Mouse (Mus musculus) neural tube, embryonic 11.5 days (tissue): Measurements from ENCODE around the gene Fam184b. TPM values are rescaled to one million over a fixed set of nuclear protein-coding genes. Genes with fewer than 3 reads are reported as not detected.

Experiments
- ATAC-seq: fragments of 200-750 bp; cut with Nextera tagmentation; 2 replicates; pipeline ENCODE4 v1.8.0; 2017; ENCODE audit warnings: moderate number of reproducible peaks, mild to moderate bottlenecking, moderate TSS enrichment, moderate library complexity; ENCODE audit not compliant: insufficient read depth, low FRiP score, low TSS enrichment
- DNase-seq: peaks from one replicate; pipeline ENCODE4 v3.0.0-alpha.2; 2015; ENCODE audit warnings: low spot score
- H3K27ac ChIP-seq: fragments of 300-500 bp; sonication (generic); 2 replicates; pipeline ENCODE4 v1.5.1; 2014; ENCODE audit warnings: low read depth, mild to moderate bottlenecking, low read length
- H3K27me3 ChIP-seq: fragments of 300-500 bp; sonication (generic); 2 replicates; pipeline ENCODE4 v1.6.1; 2014; ENCODE audit warnings: mild to moderate bottlenecking, low read length, mixed read lengths; ENCODE audit not compliant: control insufficient read depth, insufficient read depth
- H3K36me3 ChIP-seq: fragments of 300-500 bp; sonication (generic); 2 replicates; pipeline ENCODE4 v1.6.1; 2014; ENCODE audit warnings: mild to moderate bottlenecking, low read length, moderate library complexity, mixed read lengths; ENCODE audit not compliant: control insufficient read depth, insufficient read depth
- H3K4me1 ChIP-seq: fragments of 300-500 bp; sonication (generic); 2 replicates; pipeline ENCODE4 v1.6.1; 2014; ENCODE audit warnings: low read length, mixed read lengths; ENCODE audit not compliant: control insufficient read depth, insufficient read depth
- H3K4me2 ChIP-seq: fragments of 300-500 bp; sonication (generic); 2 replicates; pipeline ENCODE4 v1.6.1; 2014; ENCODE audit warnings: low read depth, mild to moderate bottlenecking, moderate library complexity
- H3K4me3 ChIP-seq: fragments of 300-500 bp; sonication (generic); 2 replicates; pipeline ENCODE4 v1.5.1; 2014; ENCODE audit warnings: low read depth, low read length
- H3K9ac ChIP-seq: fragments of 300-500 bp; sonication (generic); 2 replicates; pipeline ENCODE4 v1.6.1; 2014; ENCODE audit warnings: mild to moderate bottlenecking, low read length
- H3K9me3 ChIP-seq: fragments of 300-500 bp; sonication (generic); 2 replicates; pipeline ENCODE4 v1.6.1; 2016; ENCODE audit warnings: low read length; ENCODE audit not compliant: control insufficient read depth
- WGBS: fragments of 180-500 bp; shearing (Covaris S2); extraction: QIAGEN DNeasy Blood & Tissue Kit; methylation state at CpG from one replicate; pipeline ENCODE4 v1.1.7; 2014; 5-methylcytosine and 5-hydroxymethylcytosine counted together
- polyA plus RNA-seq: library from polyadenylated mRNA; unstranded; fragments of >200 nt; fragmentation: Nextera tagmentation; extraction: Ambion mirVana; gene quantifications from 2 replicates; pipeline ENCODE4 v1.2.1, GENCODE M21; 2014

Gene Fam184b
- 1.3 and 1.9 TPM in 2 replicates for polyA plus RNA-seq

DNA sequence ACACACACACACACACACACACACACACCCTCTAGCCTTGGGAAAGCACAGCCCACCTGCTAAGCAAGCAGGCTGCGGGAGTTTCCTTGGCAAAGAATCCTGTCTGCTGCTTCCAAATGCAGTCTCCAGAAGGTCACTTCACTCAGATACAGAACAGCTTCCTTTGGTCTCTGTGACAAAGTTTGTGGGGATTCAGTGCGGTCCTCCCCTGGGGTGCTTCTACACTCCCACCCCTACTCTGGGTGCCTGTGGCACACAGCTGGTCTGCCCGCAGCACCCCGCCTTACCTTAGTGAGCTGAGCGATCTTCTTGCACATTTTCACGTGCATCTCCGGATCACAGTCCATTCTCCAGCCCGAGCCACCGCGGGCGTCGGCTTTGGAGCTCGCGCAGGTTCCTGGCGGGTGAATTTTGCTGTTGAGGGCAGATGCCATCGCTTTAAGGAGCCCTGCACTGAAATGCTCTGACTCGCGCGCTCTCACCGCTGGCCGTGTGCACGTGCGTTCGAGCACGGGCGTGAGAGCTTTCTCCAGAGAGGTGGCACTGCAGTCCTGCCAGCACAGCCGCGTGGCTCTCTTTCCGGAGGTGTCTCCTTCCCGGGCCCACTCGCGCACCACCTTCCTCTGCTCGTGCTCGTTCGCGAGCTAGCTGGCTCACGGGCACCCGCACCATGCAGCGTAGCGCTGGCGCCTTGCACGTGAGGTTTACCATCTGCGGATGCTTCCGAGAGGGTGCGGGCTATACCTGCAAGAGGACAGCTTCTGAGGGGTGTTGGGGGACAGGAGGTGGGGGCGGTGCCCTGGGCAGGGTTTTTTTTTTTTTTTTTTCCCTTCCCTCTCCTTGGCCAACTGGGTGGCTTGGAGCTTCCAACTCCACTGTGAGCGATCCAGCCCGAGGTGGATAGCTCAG is at the start of gene Fam184b:
Gene Fam184b, minus strand, starts transcription at position 809 of the 909 bp plus-strand sequence.
- peak; percentile 72 for ATAC-seq
- WGBS = under 1% methylated on average over 48 of the region's 48 CpGs

DNA sequence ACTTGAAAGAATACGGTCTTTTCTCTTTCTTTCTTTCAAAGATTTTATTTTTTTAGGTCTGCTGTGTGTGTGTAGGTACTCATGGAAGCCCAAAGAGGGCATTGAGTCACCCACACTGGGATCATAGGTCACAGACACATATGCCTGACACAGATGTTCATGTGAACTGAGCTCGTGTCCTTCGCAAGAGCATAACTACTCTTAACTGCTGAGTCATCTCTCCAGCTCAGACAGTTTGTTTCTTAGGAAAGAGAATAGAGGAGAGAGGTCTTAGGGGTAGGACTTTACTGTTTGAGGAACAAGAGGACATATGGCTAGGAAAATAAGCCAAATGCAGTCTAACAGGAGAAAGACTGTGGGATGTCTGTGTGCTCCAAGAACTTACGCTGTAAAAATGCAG is 49.7 kb upstream of the Fam184b start:
- H3K9me3 ChIP-seq = no peaks in the 10 kb centered on the region
- no peaks in the 10 kb centered on the region for H3K27me3 ChIP-seq
- DNase-seq = no peak
- H3K4me3 ChIP-seq = no peak overlapping the region
- no peak overlapping the region for H3K4me2 ChIP-seq
- 81% methylated on average over 4 of the region's 4 CpGs for WGBS
- H3K36me3 ChIP-seq = no peaks in the 10 kb centered on the region
- H3K4me1 ChIP-seq = no peaks in the 10 kb centered on the region
- no peak overlapping the region for H3K27ac ChIP-seq
- no peak overlapping the region for H3K9ac ChIP-seq
- no peak for ATAC-seq

More for the DNA sequence above, at the start of gene Fam184b:
- Histone ChIP-seq H3K36me3 (no peaks in the 10 kb centered on the region), H3K4me1 (peaks cover 3% of the 10 kb centered on the region; the same call in 1 of the 2 replicates), H3K4me3 (peak within 1 kb of the TSS; percentile 62), H3K9me3 (no peaks in the 10 kb centered on the region), H3K4me2 (peak within 1 kb of the TSS; percentile 95), H3K27me3 (no peaks in the 10 kb centered on the region), H3K9ac (peak within 1 kb of the TSS; percentile 63), H3K27ac (no peak within 1 kb of the TSS)
- peak; percentile 73 for DNase-seq

DNA sequence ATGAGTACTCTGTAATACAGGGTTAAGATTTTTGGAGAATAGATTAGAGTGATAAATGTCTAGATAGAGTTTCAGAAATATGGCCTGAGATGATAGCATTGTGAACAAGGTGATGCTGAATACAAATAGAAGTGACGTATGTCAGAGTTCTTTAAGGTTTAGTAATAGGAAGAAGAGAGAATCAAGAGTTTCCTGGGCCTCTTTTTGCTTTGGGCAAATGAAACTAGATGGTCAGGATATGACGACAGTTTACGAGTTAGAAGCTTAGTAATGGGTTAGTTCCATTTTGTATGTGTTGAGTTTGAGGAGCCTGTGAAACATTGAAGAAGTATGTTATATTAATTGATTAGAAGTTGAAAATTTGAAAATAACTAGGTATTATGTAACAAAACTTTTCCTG is 46.8 kb upstream of the Fam184b start:
- H3K36me3 ChIP-seq = no peaks in the 10 kb centered on the region
- no peak overlapping the region for H3K9ac ChIP-seq
- 99% methylated on average over 3 of the region's 3 CpGs for WGBS
- H3K4me2 ChIP-seq = no peak overlapping the region
- H3K9me3 ChIP-seq = no peaks in the 10 kb centered on the region
- no peak for DNase-seq
- no peaks in the 10 kb centered on the region for H3K27me3 ChIP-seq
- H3K4me3 ChIP-seq = no peak overlapping the region
- no peaks in the 10 kb centered on the region for H3K4me1 ChIP-seq
- H3K27ac ChIP-seq = no peak overlapping the region
- no peak for ATAC-seq

DNA sequence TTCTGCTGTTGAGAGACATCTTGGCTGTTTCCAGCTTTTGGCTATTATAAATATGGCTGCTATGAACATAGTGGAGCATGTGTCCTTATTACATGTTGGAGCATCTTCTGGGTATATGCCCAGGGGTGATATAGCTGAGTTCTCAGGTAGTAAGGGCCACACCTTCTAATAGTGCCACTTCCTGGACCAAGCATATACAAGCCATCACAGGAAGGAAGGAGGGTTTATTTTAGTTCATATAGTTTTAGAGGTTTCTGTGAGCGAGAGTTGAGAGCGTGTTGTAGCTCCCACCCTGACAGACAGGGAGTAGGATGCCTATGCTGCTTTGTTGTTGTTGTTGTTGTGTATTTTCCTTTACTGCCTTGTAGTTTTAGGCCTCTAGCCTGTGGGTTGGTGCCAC is 45.8 kb upstream of the Fam184b start:
- H3K36me3 ChIP-seq = no peaks in the 10 kb centered on the region
- no peak overlapping the region for H3K4me2 ChIP-seq
- H3K9ac ChIP-seq = no peak overlapping the region
- H3K9me3 ChIP-seq = no peaks in the 10 kb centered on the region
- DNase-seq (no peak), ATAC-seq (no peak)
- no peaks in the 10 kb centered on the region for H3K4me1 ChIP-seq
- H3K27ac ChIP-seq = no peak overlapping the region
- H3K27me3 ChIP-seq = no peaks in the 10 kb centered on the region
- WGBS = 95% methylated on average over 2 of the region's 2 CpGs
- H3K4me3 ChIP-seq = no peak overlapping the region

DNA sequence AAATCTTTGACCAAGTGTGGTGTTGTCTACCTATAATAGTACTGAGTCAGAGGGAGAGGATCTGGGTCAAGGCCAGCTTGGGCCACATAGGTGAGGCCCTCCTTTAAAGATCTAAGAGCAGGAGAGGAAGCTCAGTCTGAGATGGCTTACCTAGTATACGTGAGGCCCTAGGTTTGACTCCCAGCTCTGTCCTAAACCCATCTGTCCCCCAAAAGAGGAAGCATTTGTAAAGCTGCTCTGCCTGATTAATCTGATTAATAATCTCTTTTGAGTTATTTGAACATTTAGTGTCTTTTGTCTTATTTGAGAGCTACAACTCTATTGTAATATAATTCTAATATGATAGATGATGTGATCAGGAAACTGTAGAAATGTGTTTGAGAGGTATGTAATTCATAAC is 44.0 kb upstream of the Fam184b start:
- no peak for ATAC-seq
- Histone ChIP-seq H3K27me3 (no peaks in the 10 kb centered on the region), H3K4me1 (no peaks in the 10 kb centered on the region), H3K4me2 (no peak overlapping the region), H3K4me3 (no peak overlapping the region), H3K27ac (no peak overlapping the region), H3K36me3 (no peaks in the 10 kb centered on the region), H3K9ac (no peak overlapping the region), H3K9me3 (no peaks in the 10 kb centered on the region)
- DNase-seq = no peak
- WGBS = 84% methylated on average over 1 of the region's 1 CpGs

DNA sequence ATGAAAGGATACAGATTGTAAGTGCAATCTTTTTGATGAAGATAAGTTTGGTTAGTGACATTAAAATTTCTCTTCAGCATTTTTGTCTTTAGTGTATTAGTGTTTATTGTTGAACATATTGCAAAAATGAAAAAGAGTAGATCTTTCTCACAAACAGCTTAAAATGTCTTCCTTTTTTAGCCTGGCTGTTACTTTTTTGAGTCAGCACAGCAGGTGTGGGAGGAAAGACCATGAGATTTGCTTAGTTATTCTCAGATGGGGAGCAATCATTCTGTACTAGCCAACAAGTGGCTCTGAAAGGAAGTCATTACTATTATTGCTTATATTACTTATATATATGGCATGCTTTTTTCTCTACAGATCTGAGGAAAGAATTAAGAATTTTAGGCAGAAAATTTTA is 40.5 kb upstream of the Fam184b start:
- no peaks in the 10 kb centered on the region for H3K4me1 ChIP-seq
- H3K27ac ChIP-seq = no peak overlapping the region
- DNase-seq = no peak
- H3K36me3 ChIP-seq = no peaks in the 10 kb centered on the region
- no peak overlapping the region for H3K4me2 ChIP-seq
- no peak overlapping the region for H3K9ac ChIP-seq
- no peak for ATAC-seq
- H3K27me3 ChIP-seq = no peaks in the 10 kb centered on the region
- no peak overlapping the region for H3K4me3 ChIP-seq
- no peaks in the 10 kb centered on the region for H3K9me3 ChIP-seq

DNA sequence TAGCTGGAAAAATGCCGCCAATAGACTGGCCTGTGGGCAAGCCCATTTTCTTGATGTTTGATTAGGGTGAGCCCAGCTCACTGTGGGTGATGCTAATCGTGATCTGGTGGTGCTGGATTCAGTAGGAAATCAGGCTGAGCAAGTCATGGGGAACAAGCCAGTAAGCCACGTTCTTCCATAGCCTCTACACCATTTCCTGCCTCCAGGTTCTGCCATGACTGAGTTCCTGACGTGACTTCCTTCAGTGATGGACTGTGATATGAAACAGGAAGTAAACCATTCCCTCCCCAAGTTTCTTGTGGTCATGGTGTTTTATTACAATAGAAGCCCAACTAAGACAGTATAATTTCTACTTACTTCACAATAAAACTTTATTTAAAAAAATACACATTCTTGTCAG is 38.2 kb upstream of the Fam184b start:
- DNase-seq (no peak), ATAC-seq (no peak)
- no peaks in the 10 kb centered on the region for H3K36me3 ChIP-seq
- no peaks in the 10 kb centered on the region for H3K9me3 ChIP-seq
- no peak overlapping the region for H3K4me3 ChIP-seq
- no peaks in the 10 kb centered on the region for H3K4me1 ChIP-seq
- H3K9ac ChIP-seq = no peak overlapping the region
- H3K27ac ChIP-seq = no peak overlapping the region
- 83% methylated on average over 4 of the region's 4 CpGs for WGBS
- no peaks in the 10 kb centered on the region for H3K27me3 ChIP-seq
- no peak overlapping the region for H3K4me2 ChIP-seq

DNA sequence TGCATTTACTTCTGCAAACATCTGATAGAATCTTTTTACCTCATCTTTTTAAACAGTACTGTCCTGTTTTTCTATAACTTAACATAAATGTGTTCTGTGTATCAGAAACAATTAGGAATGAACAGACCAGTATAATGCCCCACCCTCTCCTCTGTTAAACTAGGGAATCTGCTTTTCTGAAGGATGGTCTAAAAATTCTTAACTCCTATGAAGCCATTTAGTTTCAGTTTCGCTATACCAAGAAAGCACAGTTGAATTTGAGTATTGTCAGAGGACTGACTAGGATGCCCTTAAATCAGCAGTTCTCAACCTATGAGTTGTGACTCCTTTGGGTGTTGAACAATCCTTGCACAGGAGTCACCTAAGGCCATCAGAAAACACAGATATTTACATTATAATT is 35.6 kb upstream of the Fam184b start:
- 94% methylated on average over 1 of the region's 1 CpGs for WGBS
- H3K27ac ChIP-seq = no peak overlapping the region
- no peaks in the 10 kb centered on the region for H3K4me1 ChIP-seq
- H3K4me2 ChIP-seq = no peak overlapping the region
- H3K9ac ChIP-seq = no peak overlapping the region
- H3K27me3 ChIP-seq = no peaks in the 10 kb centered on the region
- no peaks in the 10 kb centered on the region for H3K9me3 ChIP-seq
- no peak overlapping the region for H3K4me3 ChIP-seq
- ATAC-seq (no peak), DNase-seq (no peak)
- H3K36me3 ChIP-seq = no peaks in the 10 kb centered on the region

DNA sequence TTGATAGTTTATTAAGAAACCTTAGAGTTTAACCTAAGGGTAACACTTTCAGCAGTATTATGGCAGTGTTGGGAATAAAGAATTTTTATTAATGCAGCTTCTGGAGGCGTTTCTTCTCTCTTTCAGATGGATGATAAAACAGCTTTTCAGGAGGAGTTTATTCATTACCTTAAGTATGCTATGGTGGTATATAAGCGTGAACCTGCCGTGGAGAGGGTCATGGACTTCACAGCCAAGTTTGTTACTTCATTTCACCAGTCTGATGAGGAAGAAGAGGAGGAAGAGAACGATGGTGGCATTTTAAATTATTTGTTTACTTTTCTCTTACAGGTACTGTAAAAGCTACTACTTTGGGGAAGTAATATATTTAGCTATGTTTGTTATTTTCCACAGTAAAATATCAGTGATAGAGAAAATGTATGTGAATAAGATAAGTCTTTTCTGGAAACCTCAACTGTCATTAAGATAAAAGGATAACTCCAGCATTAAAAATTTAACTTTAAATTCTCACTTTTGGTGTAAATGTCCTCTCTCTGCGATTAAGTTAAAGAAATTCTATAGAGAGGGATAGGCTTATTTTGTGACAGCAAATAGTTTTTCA is 31.6 kb upstream of the Fam184b start:
- Histone ChIP-seq H3K4me1 (peaks cover 3% of the 10 kb centered on the region; the same call in 1 of the 2 replicates), H3K4me3 (peak overlapping the region; percentile 63), H3K36me3 (no peaks in the 10 kb centered on the region), H3K27me3 (no peaks in the 10 kb centered on the region), H3K4me2 (peak overlapping the region; percentile 83), H3K27ac (no peak overlapping the region), H3K9ac (no peak overlapping the region), H3K9me3 (no peaks in the 10 kb centered on the region)
- 53% methylated on average over 5 of the region's 5 CpGs for WGBS
- no peak for ATAC-seq
- no peak for DNase-seq
